Mouse (Mus musculus) embryonic facial prominence, embryonic 12.5 days (tissue): ENCODE measurements around the gene B3galt4. TPM values are rescaled to one million over a fixed set of nuclear protein-coding genes. Genes with fewer than 3 reads are reported as not detected.

ENCODE experiments used
- ATAC-seq: fragments of 200-750 bp; cut with Nextera tagmentation; 2 replicates; pipeline ENCODE4 v1.8.0; 2017; ENCODE audit not compliant: insufficient number of reproducible peaks, insufficient read depth, low FRiP score, low TSS enrichment
- H3K27ac ChIP-seq: fragments of 300-500 bp; sonication (generic); 2 replicates; pipeline ENCODE4 v1.5.1; 2016; ENCODE audit warnings: mild to moderate bottlenecking
- H3K27me3 ChIP-seq: fragments of 300-500 bp; sonication (generic); 2 replicates; pipeline ENCODE4 v1.6.1; 2016; ENCODE audit warnings: mild to moderate bottlenecking, moderate library complexity
- H3K36me3 ChIP-seq: fragments of 300-500 bp; sonication (generic); 2 replicates; pipeline ENCODE4 v1.6.1; 2016; ENCODE audit warnings: mild to moderate bottlenecking
- H3K4me1 ChIP-seq: fragments of 300-500 bp; sonication (generic); 2 replicates; pipeline ENCODE4 v1.6.1; 2016
- H3K4me2 ChIP-seq: fragments of 300-500 bp; sonication (generic); replicated peaks from 2 replicates; pipeline ENCODE4 v1.6.1; 2016; ENCODE audit warnings: mild to moderate bottlenecking, moderate library complexity
- H3K4me3 ChIP-seq: fragments of 300-500 bp; sonication (generic); 2 replicates; pipeline ENCODE4 v1.5.1; 2016; ENCODE audit warnings: mild to moderate bottlenecking
- H3K9ac ChIP-seq: fragments of 300-500 bp; sonication (generic); 2 replicates; pipeline ENCODE4 v1.6.1; 2016; ENCODE audit warnings: mild to moderate bottlenecking, moderate library complexity
- H3K9me3 ChIP-seq: fragments of 300-500 bp; sonication (generic); 2 replicates; pipeline ENCODE4 v1.6.1; 2016; ENCODE audit warnings: mild to moderate bottlenecking, moderate library complexity
- WGBS: fragments of 180-500 bp; shearing (Covaris S2); methylation state at CpG from one replicate; pipeline ENCODE4 v1.1.7; 2016; 5-methylcytosine and 5-hydroxymethylcytosine counted together
- polyA plus RNA-seq: library from polyadenylated mRNA; unstranded; fragments of >200 nt; fragmentation: Nextera tagmentation; extraction: Ambion mirVana; gene quantifications from 2 replicates; pipeline ENCODE4 v1.2.1, GENCODE M21; 2016

B3galt4 gene
- polyA plus RNA-seq, 1 experiment from 2014 or later = 6.3 TPM

GRCm38 (mm10) chr17:33928251-33928947 lies 22.9 kb downstream of the B3galt4 start:
- Histone ChIP-seq H3K4me3 (peak overlapping the region; percentile 88), H3K27me3 (no peaks in the 10 kb centered on the region), H3K9ac (peak overlapping the region; percentile 89), H3K9me3 (no peaks in the 10 kb centered on the region), H3K36me3 (peaks cover 16% of the 10 kb centered on the region), H3K4me1 (peaks cover 14% of the 10 kb centered on the region), H3K27ac (no peak overlapping the region), H3K4me2 (peak overlapping the region; percentile 99)
- 63% methylated on average over 21 of the region's 21 CpGs for WGBS
- no peak for ATAC-seq

- H3K4me2 ChIP-seq = no peak overlapping the region
- no peak overlapping the region; the same call in 1 of the 2 replicates for H3K9ac ChIP-seq
- H3K36me3 ChIP-seq = peaks cover 3% of the 10 kb centered on the region; the same call in 1 of the 2 replicates
- H3K27me3 ChIP-seq = no peaks in the 10 kb centered on the region
- H3K4me1 ChIP-seq = peaks cover 11% of the 10 kb centered on the region
- no peak overlapping the region for H3K4me3 ChIP-seq
- H3K27ac ChIP-seq = no peak overlapping the region
- H3K9me3 ChIP-seq = no peaks in the 10 kb centered on the region
- WGBS = 83% methylated on average over 17 of the region's 17 CpGs
- ATAC-seq = no peak
Measured at GRCm38 (mm10) chr17:33926207-33926932, 24.9 kb downstream of the B3galt4 start.

GRCm38 (mm10) chr17:33925406-33926116 lies 25.7 kb downstream of the B3galt4 start:
- Histone ChIP-seq H3K4me3 (no peak overlapping the region), H3K9ac (no peak overlapping the region), H3K27ac (no peak overlapping the region), H3K36me3 (peaks cover 3% of the 10 kb centered on the region; the same call in 1 of the 2 replicates), H3K4me2 (no peak overlapping the region), H3K9me3 (no peaks in the 10 kb centered on the region), H3K4me1 (peaks cover 4% of the 10 kb centered on the region; the same call in 1 of the 2 replicates), H3K27me3 (no peaks in the 10 kb centered on the region)
- ATAC-seq = no peak
- 81% methylated on average over 21 of the region's 21 CpGs for WGBS

- Histone ChIP-seq H3K4me1 (peaks cover 10% of the 10 kb centered on the region), H3K27ac (no peak overlapping the region), H3K9me3 (no peaks in the 10 kb centered on the region), H3K4me3 (no peak overlapping the region), H3K4me2 (no peak overlapping the region), H3K27me3 (no peaks in the 10 kb centered on the region), H3K9ac (no peak overlapping the region), H3K36me3 (peaks cover 3% of the 10 kb centered on the region; the same call in 1 of the 2 replicates)
- no peak for ATAC-seq
- whole genome bisulfite sequencing = 83% methylated on average over 10 of the region's 10 CpGs
Measured at GRCm38 (mm10) chr17:33924577-33925283, 26.6 kb downstream of the B3galt4 start.

- no peak for ATAC-seq
- H3K36me3 ChIP-seq = peaks cover 8% of the 10 kb centered on the region
- WGBS = 87% methylated on average over 7 of the region's 7 CpGs
Measured at GRCm38 (mm10) chr17:33921361-33921760, 29.9 kb downstream of the B3galt4 start.

GRCm38 (mm10) chr17:33920282-33921097 lies 30.8 kb downstream of the B3galt4 start:
- Histone ChIP-seq H3K4me3 (peak overlapping the region; percentile 57), H3K4me1 (peaks cover 22% of the 10 kb centered on the region), H3K27ac (peak overlapping the region; percentile 78), H3K27me3 (0 out of 2 replicates have a peak, but pooled peaks cover 2% of the 10 kb centered on the region), H3K4me2 (peak overlapping the region; percentile 98), H3K9ac (peak overlapping the region; percentile 79), H3K9me3 (no peaks in the 10 kb centered on the region), H3K36me3 (peaks cover 8% of the 10 kb centered on the region; the same call in 1 of the 2 replicates)
- ATAC-seq = no peak
- under 1% methylated on average over 36 of the region's 36 CpGs for WGBS

More at GRCm38 (mm10) chr17:33921361-33921760, 29.9 kb downstream of the B3galt4 start:
- Histone ChIP-seq H3K9me3 (no peaks in the 10 kb centered on the region), H3K9ac (no peak overlapping the region), H3K4me1 (peaks cover 22% of the 10 kb centered on the region), H3K27me3 (0 out of 2 replicates have a peak, but pooled peaks cover 2% of the 10 kb centered on the region), H3K4me2 (no peak overlapping the region), H3K27ac (no peak overlapping the region), H3K4me3 (no peak overlapping the region)

GRCm38 (mm10) chr17:33919351-33920281 lies 31.7 kb downstream of the B3galt4 start:
- peaks cover 30% of the 10 kb centered on the region for H3K4me1 ChIP-seq
- H3K4me3 ChIP-seq = peak overlapping the region; percentile 57
- ATAC-seq = no peak
- peak overlapping the region; percentile 78 for H3K27ac ChIP-seq
- peak overlapping the region; percentile 79 for H3K9ac ChIP-seq
- H3K4me2 ChIP-seq = peak overlapping the region; percentile 98
- peaks cover 14% of the 10 kb centered on the region; the same call in 1 of the 2 replicates for H3K36me3 ChIP-seq
- 0 out of 2 replicates have a peak, but pooled peaks cover 2% of the 10 kb centered on the region for H3K27me3 ChIP-seq
- H3K9me3 ChIP-seq = no peaks in the 10 kb centered on the region
- under 1% methylated on average over 52 of the region's 52 CpGs for WGBS

- Histone ChIP-seq H3K9me3 (no peaks in the 10 kb centered on the region), H3K27me3 (0 out of 2 replicates have a peak, but pooled peaks cover 2% of the 10 kb centered on the region), H3K4me1 (peaks cover 35% of the 10 kb centered on the region), H3K4me2 (peak overlapping the region; percentile 98), H3K9ac (no peak overlapping the region), H3K27ac (no peak overlapping the region), H3K36me3 (peaks cover 24% of the 10 kb centered on the region), H3K4me3 (peak overlapping the region; percentile 57; the same call in 1 of the 2 replicates)
- ATAC-seq = no peak
- 61% methylated on average over 37 of the region's 37 CpGs for WGBS
Measured at GRCm38 (mm10) chr17:33918293-33919203, 32.7 kb downstream of the B3galt4 start.
